Mouse (Mus musculus) E14TG2a.4 (cell line): ENCODE results near the gene Mdp1.

Experiments used
- H3K27me3 ChIP-seq: 2 replicates; pipeline ENCODE4 v1.6.1; 2014; ENCODE audit warnings: low read length, control low read depth; ENCODE audit not compliant: insufficient read depth
- H3K36me3 ChIP-seq: 2 replicates; pipeline ENCODE4 v1.6.1; 2014; ENCODE audit warnings: low read length, control low read depth; ENCODE audit not compliant: insufficient read depth
- H3K4me1 ChIP-seq: replicated peaks from 2 replicates; pipeline ENCODE4 v1.6.1; 2014; ENCODE audit warnings: low read depth, low read length, control low read depth
- H3K4me3 ChIP-seq: replicated peaks from 2 replicates; pipeline ENCODE4 v1.5.1; 2014; ENCODE audit warnings: mild to moderate bottlenecking, low read length
- H3K9me3 ChIP-seq: 2 replicates; pipeline ENCODE4 v1.6.1; 2014; ENCODE audit warnings: low read length, control low read depth
- CTCF ChIP-seq: conservative IDR thresholded peaks from 2 replicates; pipeline ENCODE4 v1.5.1; 2014; ENCODE audit warnings: low read length
- NANOG ChIP-seq: IDR thresholded peaks from 2 replicates; pipeline ENCODE4 v1.6.1; 2014; ENCODE audit warnings: borderline replicate concordance, low read length, mixed read lengths
- POU5F1 ChIP-seq: IDR thresholded peaks from 2 replicates; pipeline ENCODE4 v1.6.1; 2014; ENCODE audit warnings: low read length, borderline replicate concordance

Mdp1 gene

DNA sequence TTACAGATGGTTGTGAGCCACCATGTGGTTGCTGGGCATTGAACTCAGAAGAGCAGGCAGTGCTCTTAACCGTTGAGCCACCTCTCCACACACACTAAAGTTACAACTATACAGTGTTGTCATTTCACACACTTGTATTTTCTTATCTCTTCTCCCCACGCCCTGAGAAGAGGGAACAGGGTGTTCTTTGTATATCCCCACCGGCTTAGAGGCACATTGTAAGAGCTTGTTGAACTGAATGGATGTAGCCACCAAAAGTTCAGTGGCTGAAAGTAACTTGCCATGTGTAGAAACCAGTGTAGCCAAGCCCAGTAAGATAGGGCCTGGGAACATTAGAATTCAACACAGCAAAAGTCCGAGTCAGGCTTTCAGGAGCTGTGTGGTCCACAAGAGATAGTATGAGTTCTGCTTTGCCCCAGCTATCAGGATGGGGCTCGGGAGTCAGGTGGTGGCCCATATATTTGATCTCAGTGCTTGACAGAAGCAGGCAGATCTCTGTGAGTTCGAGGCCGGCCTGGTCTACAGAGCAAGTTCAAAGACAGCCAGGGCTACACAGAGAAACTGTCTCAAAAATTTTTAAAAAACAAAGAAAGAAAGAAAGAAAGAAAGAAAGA lies 45.6 kb downstream of the Mdp1 start:
- H3K4me3 ChIP-seq, result no peak overlapping the region
- peaks cover 15% of the 10 kb centered on the region for H3K27me3 ChIP-seq
- no peaks in the 10 kb centered on the region for H3K9me3 ChIP-seq
- peaks cover 12% of the 10 kb centered on the region for H3K36me3 ChIP-seq
- no peak for TF ChIP-seq NANOG
- TF ChIP-seq CTCF, result no peak
- TF ChIP-seq POU5F1, result no peak
- peaks cover 26% of the 10 kb centered on the region for H3K4me1 ChIP-seq

DNA sequence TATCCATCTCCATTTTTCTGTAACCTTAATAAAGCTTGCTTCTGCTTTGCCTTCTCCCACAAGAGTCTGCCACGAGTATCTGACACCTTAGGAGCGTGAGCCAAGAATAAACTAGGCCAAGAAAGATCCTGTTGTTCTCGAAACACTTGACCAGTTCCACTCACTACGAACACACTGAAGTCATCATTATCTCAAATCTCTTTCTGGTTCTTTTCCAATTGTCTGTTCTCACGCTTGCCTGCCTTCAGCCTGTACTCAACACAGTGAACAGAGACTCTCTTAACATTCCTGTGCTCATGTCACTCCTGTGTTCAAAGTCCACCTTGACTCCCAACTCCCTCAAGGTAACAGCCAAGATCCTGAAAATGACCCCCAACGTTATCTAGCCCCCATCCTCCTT lies 47.0 kb downstream of the Mdp1 start:
- no peaks in the 10 kb centered on the region for H3K9me3 ChIP-seq
- peaks cover 24% of the 10 kb centered on the region for H3K4me1 ChIP-seq
- peaks cover 3% of the 10 kb centered on the region for H3K27me3 ChIP-seq
- H3K36me3 ChIP-seq, result peaks cover 25% of the 10 kb centered on the region
- H3K4me3 ChIP-seq, result no peak overlapping the region
- TF ChIP-seq CTCF (no peak), NANOG (no peak), POU5F1 (no peak)

DNA sequence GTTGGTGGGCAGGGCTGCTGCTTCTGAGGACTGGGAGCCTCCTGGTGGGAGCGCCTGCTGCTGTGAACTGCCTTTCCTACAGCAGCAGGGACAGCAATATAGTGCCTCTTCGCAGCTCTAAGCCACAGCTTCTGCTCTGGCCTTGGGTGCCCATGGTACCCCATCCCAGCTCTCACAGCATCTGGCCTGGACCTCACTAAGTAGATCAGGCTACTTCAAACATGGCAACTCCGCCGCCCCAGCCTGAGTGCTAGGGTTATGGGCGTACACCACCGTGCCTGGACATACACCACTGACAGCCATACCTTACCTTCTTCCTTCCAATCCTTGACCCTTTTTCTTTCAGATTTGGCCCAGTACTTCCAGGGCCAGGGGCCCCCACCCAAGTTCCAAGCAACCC lies 52.0 kb downstream of the Mdp1 start:
- no peak for TF ChIP-seq CTCF
- TF ChIP-seq NANOG, result no peak
- TF ChIP-seq POU5F1, result no peak
- no peaks in the 10 kb centered on the region for H3K9me3 ChIP-seq
- no peaks in the 10 kb centered on the region for H3K27me3 ChIP-seq
- no peak overlapping the region for H3K4me3 ChIP-seq
- H3K4me1 ChIP-seq, result peaks cover 52% of the 10 kb centered on the region
- peaks cover 59% of the 10 kb centered on the region for H3K36me3 ChIP-seq
